Mouse (Mus musculus) myocyte (in vitro differentiated cells): ENCODE measurements around the gene Cacng8.

Experiments
- CEBPB ChIP-seq: IDR thresholded peaks from 2 replicates; pipeline ENCODE4 v1.6.1; 2011; ENCODE audit warnings: mild to moderate bottlenecking, moderate library complexity; ENCODE audit not compliant: poor library complexity, insufficient read depth, severe bottlenecking
- E2F4 ChIP-seq: IDR thresholded peaks from one replicate; pipeline ENCODE4 v1.6.1; 2011; ENCODE audit warnings: mild to moderate bottlenecking, control low read depth, moderate library complexity; ENCODE audit not compliant: insufficient read depth
- MYOG ChIP-seq, 3 experiments: IDR thresholded peaks; one replicate each; pipeline ENCODE4 v1.6.1; 2011; ENCODE audit warnings: control low read depth in 2 of 3, low read depth in 2 of 3, mild to moderate bottlenecking in 2 of 3; ENCODE audit not compliant: insufficient read length in 2 of 3, control insufficient read depth in 1 of 3, insufficient read depth in 1 of 3
- POLR2A ChIP-seq: IDR thresholded peaks from one replicate; pipeline ENCODE4 v1.6.1; 2011; ENCODE audit warnings: low read depth, mild to moderate bottlenecking, control low read depth, moderate library complexity; ENCODE audit not compliant: insufficient read length
- POLR2AphosphoS2 ChIP-seq: IDR thresholded peaks from one replicate; pipeline ENCODE4 v1.6.1; 2011; ENCODE audit warnings: low read depth, control low read depth; ENCODE audit not compliant: insufficient read length
- REST ChIP-seq: IDR thresholded peaks from one replicate; pipeline ENCODE4 v1.6.1; 2011; ENCODE audit warnings: mild to moderate bottlenecking, control low read depth, moderate library complexity; ENCODE audit not compliant: insufficient read depth, insufficient read length
- TCF12 ChIP-seq: IDR thresholded peaks from one replicate; pipeline ENCODE4 v1.6.1; 2011; ENCODE audit warnings: mild to moderate bottlenecking, control low read depth; ENCODE audit not compliant: poor library complexity, insufficient read depth, severe bottlenecking
- USF1 ChIP-seq: IDR thresholded peaks from one replicate; pipeline ENCODE4 v1.6.1; 2011; ENCODE audit warnings: low read depth, mild to moderate bottlenecking, control low read depth, moderate library complexity

GRCm38 (mm10) chr7:3343861-3344260, 46.6 kb upstream of the Cacng8 start:
- TF ChIP-seq POLR2A (no peak), E2F4 (no peak), CEBPB (no peak), USF1 (no peak), TCF12 (no peak), POLR2AphosphoS2 (no peak), MYOG (IDR thresholded peaks at IDR 0.05; ENCODE audit: control insufficient read depth in 1 of 3, insufficient read depth in 1 of 3, insufficient read length in 2 of 3, low read depth in 2 of 3) (no peak), REST (no peak)
